Mouse (Mus musculus) spleen, postnatal 14 days (tissue): ENCODE data around the gene Hfe2.

Source experiments
- DNase-seq, 2 experiments: peaks; one replicate each; pipeline ENCODE4 v3.0.0; 2021 to 2022; ENCODE audit warnings: low spot score in 2 of 2

Gene Hfe2

GRCm38 (mm10) chr3:96526864-96527542 is 2.0 kb downstream of the Hfe2 start:
- DNase-seq = no peak

DNA sequence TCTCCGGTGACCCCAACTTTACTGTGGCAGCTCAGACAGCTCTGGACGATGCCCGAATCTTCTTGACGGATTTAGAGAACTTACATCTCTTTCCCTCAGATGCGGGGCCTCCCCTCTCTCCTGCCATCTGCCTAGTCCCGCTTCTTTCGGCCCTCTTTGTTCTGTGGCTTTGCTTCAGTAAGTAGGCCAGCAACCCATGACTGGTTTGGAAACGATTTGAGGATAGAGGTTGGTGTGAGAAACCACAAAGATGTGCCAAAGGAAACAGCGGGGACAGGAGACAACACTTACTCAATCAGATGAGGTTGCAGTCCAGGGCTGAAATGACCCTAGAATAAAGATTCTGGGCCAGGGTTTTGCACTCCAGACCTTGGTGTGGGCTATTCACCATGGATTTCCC is 3.5 kb downstream of the Hfe2 start:
- DNase-seq = no peak

- no peak for DNase-seq
Measured at GRCm38 (mm10) chr3:96532050-96532449, 7.1 kb downstream of the Hfe2 start.

DNA sequence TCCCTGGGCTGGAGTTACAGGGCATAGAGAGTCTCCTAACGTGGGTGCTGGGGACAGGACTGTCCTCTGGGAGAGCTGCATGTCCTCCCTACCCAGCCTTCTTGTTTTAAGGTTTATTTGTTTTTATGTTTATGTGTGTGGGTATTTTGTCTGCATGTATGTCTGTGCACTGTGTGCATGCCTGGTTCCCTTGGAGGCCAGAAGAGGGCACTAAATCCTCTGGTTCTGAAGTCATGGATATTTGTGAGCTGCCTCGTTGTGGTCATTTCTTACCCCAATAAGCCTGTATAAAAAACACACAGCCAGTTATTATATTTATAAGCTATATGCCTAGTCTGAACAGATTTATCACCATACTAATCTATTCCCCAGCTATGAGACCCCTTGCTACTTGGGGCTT is 9.3 kb downstream of the Hfe2 start:
- DNase-seq = no peak

DNA sequence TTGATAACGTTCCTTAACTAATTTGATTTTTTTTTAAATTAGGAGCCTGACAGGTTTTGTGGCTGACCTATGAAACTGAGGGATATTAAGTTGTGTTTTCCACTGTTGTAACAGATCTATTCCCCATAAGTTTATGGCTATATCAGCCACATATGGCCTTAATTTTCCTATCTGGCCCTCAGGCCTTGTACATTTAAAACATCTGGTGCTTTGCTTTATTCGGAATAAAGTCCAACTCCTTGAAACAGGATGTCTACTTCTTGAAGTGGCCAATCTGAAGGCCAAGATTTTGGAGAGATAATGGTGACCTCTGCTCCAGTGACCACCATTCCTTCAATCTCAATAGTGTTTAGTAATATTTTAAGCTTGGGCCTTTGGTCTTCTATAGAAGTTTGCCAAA is 14.3 kb downstream of the Hfe2 start:
- DNase-seq = no peak

GRCm38 (mm10) chr3:96540740-96541139 is 15.8 kb downstream of the Hfe2 start:
- DNase-seq = no peak

DNA sequence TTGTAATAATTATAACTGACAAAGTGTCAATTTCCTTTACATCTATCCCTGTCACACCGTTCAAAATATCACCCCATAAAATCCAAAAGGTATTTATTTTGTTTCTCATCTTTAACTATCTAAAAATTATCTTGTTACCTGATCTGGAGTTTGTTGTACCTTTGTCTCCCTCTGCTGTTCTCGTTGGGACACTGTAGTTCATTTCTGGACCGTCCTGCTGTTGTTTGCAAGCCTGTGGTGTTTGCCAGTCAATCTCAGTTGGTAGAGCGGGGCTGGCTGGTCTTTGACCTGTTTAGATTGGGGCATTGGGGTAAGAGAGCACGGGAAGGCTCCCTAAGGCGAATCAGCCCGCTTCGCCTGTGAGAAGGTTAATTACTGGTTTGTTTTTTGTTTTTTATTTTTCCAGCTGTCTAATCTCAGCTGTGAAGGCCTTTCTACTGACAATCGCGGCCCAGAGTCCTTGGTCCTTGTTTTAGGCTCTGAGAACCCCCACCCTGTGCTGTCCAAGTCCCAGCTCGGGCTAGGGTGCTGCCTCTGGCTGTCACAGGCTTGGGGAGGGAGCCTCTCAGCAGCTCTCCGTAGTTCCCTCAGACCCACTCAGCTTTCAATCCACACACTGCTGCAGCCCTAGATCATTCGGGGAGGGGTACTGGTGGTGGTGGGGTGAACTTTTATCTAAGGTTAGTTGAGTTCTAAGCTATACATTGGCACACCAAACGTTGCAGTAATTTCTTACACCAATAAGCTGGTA is 16.5 kb downstream of the Hfe2 start:
- no peak for DNase-seq

DNA sequence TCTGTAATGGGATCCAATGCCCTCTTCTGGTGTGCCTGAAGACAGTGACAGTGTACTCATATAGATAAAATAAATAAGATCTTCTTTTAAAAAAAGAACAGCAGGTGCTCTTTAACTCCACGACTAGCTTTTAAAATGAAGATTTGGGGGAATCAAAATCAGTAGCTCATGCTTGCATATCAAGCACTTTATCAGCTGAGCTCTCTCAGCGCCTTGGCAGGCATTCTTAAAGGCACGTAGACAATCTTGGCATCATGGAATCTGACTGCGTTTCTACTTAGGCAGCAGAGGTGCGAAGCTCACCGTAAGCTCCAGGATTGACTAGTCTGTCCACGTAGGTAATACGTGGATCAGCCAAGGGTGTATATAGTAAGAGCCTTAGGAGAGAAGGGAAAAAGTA is 17.6 kb downstream of the Hfe2 start:
- DNase-seq = no peak

GRCm38 (mm10) chr3:96543345-96543744 is 18.4 kb downstream of the Hfe2 start:
- DNase-seq = no peak

GRCm38 (mm10) chr3:96545565-96545964 is 20.6 kb downstream of the Hfe2 start:
- no peak for DNase-seq

DNA sequence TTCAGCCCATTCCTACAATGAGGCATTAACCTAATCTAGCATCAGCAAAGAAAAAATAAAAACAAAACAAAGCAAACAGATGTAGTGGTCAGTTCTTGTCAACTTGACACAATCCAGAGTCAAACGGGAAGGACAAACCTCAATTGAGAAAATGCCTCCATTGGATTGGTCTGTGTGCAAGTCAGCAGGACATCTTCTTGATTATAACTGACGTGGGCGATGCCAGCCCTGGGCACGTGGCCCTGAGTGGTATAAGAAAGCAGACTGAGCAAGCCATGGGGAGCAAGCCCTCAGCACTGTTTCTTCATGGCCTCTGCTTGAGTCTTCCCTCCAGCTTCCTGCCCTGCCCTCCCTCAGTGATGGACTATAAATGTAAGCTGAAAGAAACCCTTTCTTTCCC is 21.9 kb downstream of the Hfe2 start:
- DNase-seq = no peak

DNA sequence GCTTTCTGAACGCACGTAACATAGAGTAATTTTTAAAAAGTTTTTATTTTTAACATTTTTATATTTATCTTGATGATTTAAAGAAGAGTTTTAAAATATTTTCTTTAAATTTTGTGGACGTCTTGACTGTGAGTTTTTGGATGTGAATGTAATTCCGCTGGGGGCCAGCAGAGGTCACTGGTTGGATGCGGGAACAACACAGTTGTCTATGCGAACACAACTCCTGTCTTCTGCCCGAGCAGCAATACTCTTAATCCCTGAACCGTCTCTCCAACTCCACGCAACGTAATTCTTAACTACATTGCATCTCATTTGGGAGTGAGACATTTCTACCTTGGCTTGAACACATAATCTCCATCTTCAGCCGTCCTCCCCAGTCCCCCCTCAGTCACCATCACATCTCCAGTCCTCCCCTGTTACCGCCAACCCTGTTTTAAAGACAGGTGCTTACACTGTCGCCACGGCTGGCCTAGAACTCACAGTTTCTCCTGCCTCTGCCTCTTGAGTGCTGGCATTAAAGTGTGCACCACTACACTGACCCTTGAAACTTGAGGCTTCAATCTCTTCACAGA is 22.5 kb downstream of the Hfe2 start:
- DNase-seq = peak; percentile 62 to 81

- no peak for DNase-seq
Measured at GRCm38 (mm10) chr3:96548824-96549223, 23.9 kb downstream of the Hfe2 start.

DNA sequence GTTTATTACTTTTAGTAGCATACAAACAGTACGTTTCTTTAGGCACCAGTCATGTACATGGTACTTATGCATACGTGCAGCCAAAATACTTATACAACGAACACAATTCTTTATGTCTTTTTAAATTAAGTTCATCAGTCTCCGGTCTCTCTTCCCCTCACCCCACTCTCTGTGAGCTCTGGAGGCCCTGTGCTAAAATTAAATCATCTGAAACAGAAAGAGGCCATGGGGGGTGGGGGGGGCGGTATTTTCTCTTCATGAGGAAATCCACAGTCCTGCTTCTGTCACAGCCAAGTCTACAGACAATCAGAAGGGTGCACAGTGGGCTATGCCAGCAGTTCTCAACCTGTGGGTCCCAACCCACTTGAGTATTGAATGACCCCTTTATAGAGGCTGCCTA is 24.4 kb downstream of the Hfe2 start:
- DNase-seq = no peak

GRCm38 (mm10) chr3:96551203-96551602 is 26.2 kb downstream of the Hfe2 start:
- peak in 1 of 2 experiments; percentile 37 for DNase-seq

DNA sequence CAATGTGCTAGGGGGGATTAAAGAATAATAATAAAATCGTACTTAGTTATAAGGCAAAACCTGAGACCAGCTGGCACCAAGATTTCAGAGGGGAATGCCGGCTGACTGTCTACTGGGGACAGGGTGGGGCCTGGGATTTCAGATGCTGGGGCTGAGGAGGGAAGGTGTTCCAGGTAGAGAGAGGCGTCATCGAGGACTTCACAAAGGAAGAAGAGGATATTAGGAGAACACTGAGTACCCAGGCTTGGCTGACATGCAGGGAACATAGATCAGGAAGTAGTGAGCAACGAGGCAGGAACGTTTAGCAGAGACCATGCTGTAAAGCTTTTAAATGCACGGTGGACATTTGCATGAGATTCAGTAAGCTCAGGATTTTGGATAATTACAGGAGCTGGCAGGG is 26.9 kb downstream of the Hfe2 start:
- DNase-seq = no peak

GRCm38 (mm10) chr3:96553601-96554000 is 28.6 kb downstream of the Hfe2 start:
- no peak for DNase-seq

GRCm38 (mm10) chr3:96554251-96554650 is 29.3 kb downstream of the Hfe2 start:
- no peak for DNase-seq

DNA sequence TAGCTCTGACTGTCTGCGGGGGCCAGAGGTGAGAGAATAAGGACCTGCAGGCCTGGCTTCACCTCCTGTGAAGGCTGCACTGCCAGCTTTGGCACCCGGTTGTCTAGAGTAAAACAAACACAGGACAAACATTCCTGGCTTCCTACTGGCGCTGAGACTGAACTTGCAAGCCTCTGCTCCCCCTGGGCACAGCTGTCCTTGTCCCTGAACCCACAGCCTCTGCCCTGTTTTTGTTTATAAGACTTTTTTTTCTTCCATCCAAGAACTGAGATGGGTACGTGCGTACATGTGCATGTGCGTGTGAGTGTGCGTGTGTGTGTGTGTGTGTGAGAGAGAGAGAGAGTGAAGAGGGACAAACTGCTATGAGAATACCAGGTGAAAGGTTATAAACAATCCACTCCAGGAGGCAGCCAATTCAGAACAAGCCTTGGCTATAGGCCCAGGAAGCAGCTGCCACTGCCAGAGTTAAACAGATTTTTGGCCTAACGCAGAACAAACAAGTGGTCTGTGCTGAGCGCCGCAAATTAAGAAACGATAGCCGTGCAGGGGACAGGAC is 30.1 kb downstream of the Hfe2 start:
- DNase-seq = no peak

DNA sequence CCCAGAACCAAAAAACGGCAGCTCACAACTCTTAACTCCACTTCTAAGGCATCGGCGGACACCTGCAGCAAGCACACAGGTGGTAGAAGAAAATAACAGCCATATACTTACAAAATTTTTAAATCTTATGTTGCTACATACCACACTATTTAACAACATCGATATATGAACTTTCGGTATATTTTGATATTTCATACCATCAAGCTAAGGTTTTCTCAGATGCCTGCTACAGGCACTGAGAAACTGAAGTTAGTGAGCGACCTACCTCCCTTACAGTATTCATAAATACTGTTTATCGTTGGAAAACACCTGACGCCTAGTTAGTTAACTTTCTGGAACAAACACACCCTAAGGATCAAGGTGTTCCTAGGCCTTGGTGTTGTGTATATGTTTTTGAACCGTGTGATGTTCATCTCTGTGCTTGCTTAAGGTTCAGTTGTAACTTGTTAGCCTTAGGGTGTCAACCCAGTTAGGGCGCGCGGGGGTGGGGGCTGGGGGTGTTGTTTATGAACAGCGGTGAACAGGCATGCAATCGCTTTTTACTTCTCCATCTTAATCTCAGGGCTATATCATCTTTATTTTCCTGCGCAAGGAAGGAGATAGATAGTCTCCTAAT is 31.1 kb downstream of the Hfe2 start:
- DNase-seq = no peak

- no peak for DNase-seq
Measured at GRCm38 (mm10) chr3:96556651-96557635, 32.0 kb downstream of the Hfe2 start.
